Mouse (Mus musculus) MEL (cell line): ENCODE data around the gene Sh2b2.

Experiments used
- CTCF ChIP-seq, 3 experiments: IDR thresholded peaks in 2 of 3; conservative IDR thresholded peaks in 1 of 3; 2 replicates each; pipeline ENCODE4 v1.5.1; 2011 to 2012; ENCODE audit warnings: low read length in 3 of 3, low read depth in 2 of 3, mild to moderate bottlenecking in 2 of 3, improper control_type of control experiment in 1 of 3, inconsistent platforms in 1 of 3, mixed read lengths in 1 of 3, moderate library complexity in 1 of 3; ENCODE audit not compliant: control insufficient read depth in 1 of 3, insufficient read depth in 1 of 3, poor library complexity in 1 of 3, severe bottlenecking in 1 of 3
- E2F4 ChIP-seq: IDR thresholded peaks from 2 replicates; pipeline ENCODE4 v1.6.1; 2011; ENCODE audit warnings: low read depth, low read length, improper control_type of control experiment, borderline replicate concordance
- ELF1 ChIP-seq: IDR thresholded peaks from 2 replicates; pipeline ENCODE4 v1.6.1; 2014; ENCODE audit warnings: low read depth, mild to moderate bottlenecking, inconsistent platforms, low read length, improper control_type of control experiment, moderate library complexity
- HCFC1 ChIP-seq: IDR thresholded peaks from 2 replicates; pipeline ENCODE4 v1.6.1; 2012; ENCODE audit warnings: low read depth, mild to moderate bottlenecking, inconsistent platforms, low read length, improper control_type of control experiment, moderate library complexity
- MAX ChIP-seq: IDR thresholded peaks from 2 replicates; pipeline ENCODE4 v1.6.1; 2011; ENCODE audit warnings: low read length, improper control_type of control experiment
- MYB ChIP-seq: IDR thresholded peaks from 2 replicates; pipeline ENCODE4 v1.6.1; 2011; ENCODE audit warnings: mild to moderate bottlenecking, low read depth, low read length, improper control_type of control experiment
- NELFE ChIP-seq: IDR thresholded peaks from 2 replicates; pipeline ENCODE4 v1.6.1; 2011; ENCODE audit warnings: low read depth, low read length, improper control_type of control experiment
- NRF1 ChIP-seq: IDR thresholded peaks from 2 replicates; pipeline ENCODE4 v1.6.1; 2014; ENCODE audit warnings: low read depth, mild to moderate bottlenecking, inconsistent platforms, low read length, improper control_type of control experiment, moderate library complexity; ENCODE audit not compliant: poor library complexity, insufficient read depth, severe bottlenecking
- POLR2A ChIP-seq, 2 experiments: IDR thresholded peaks; 2 replicates each; pipeline ENCODE4 v1.6.1; 2011 to 2012; ENCODE audit warnings: low read length in 2 of 2, mild to moderate bottlenecking in 2 of 2, control low read depth in 1 of 2, improper control_type of control experiment in 1 of 2, low read depth in 1 of 2, moderate library complexity in 1 of 2; ENCODE audit not compliant: control insufficient read depth in 1 of 2, insufficient read depth in 1 of 2, poor library complexity in 1 of 2
- POLR2AphosphoS2 ChIP-seq: IDR thresholded peaks from 2 replicates; pipeline ENCODE4 v1.6.1; 2011; ENCODE audit warnings: low read length, improper control_type of control experiment
- POLR2AphosphoS5 ChIP-seq: IDR thresholded peaks from 2 replicates; pipeline ENCODE4 v1.6.1; 2012; ENCODE audit warnings: low read depth, borderline replicate concordance, mild to moderate bottlenecking, inconsistent platforms, low read length, moderate library complexity, mixed read lengths
- RAD21 ChIP-seq: IDR thresholded peaks from 2 replicates; pipeline ENCODE4 v1.6.1; 2011; ENCODE audit warnings: mild to moderate bottlenecking, low read depth, low read length, improper control_type of control experiment
- TAL1 ChIP-seq: IDR thresholded peaks from 2 replicates; pipeline ENCODE4 v1.6.1; 2012; ENCODE audit warnings: mild to moderate bottlenecking, inconsistent platforms, low read length, moderate library complexity, mixed read lengths

GRCm38 (mm10) chr5:136244762-136245540 is 1.4 kb downstream of the Sh2b2 start:
- TF ChIP-seq MYB (no peak), HCFC1 (no peak), POLR2AphosphoS2 (no peak), NRF1 (no peak), POLR2AphosphoS5 (no peak), POLR2A (IDR thresholded peaks at IDR 0.05; ENCODE audit: control insufficient read depth in 1 of 2, insufficient read depth in 1 of 2, low read depth in 1 of 2, low read length in 2 of 2, poor library complexity in 1 of 2) (no peak), CTCF (IDR thresholded peaks at IDR 0.05 in 2 of 3, conservative IDR thresholded peaks at IDR 0.05 in 1 of 3; ENCODE audit: control insufficient read depth in 1 of 3, insufficient read depth in 1 of 3, low read depth in 2 of 3, low read length in 3 of 3, poor library complexity in 1 of 3, severe bottlenecking in 1 of 3) (no peak), NELFE (no peak), TAL1 (no peak), E2F4 (no peak), RAD21 (no peak), MAX (no peak), ELF1 (no peak)
